Mouse (Mus musculus) liver, embryonic 11.5 days (tissue): ENCODE measurements around the gene Kcnn3. TPM values are rescaled to one million over a fixed set of nuclear protein-coding genes. Genes with fewer than 3 reads are reported as not detected.

Source experiments
- ATAC-seq: fragments of 200-750 bp; cut with Nextera tagmentation; replicated peaks from 2 replicates; pipeline ENCODE4 v1.8.0; 2017; ENCODE audit warnings: moderate number of reproducible peaks, mild to moderate bottlenecking, moderate TSS enrichment, moderate library complexity; ENCODE audit not compliant: low FRiP score
- DNase-seq: peaks from one replicate; pipeline ENCODE4 v3.0.0-alpha.2; 2017; ENCODE audit warnings: low spot score
- H3K27ac ChIP-seq: fragments of 300-500 bp; sonication (generic); 2 replicates; pipeline ENCODE4 v1.5.1; 2014; ENCODE audit warnings: mild to moderate bottlenecking, low read depth, low read length, control low read depth
- H3K27me3 ChIP-seq: fragments of 300-500 bp; sonication (generic); replicated peaks from 2 replicates; pipeline ENCODE4 v1.6.1; 2014; ENCODE audit warnings: low read length, mixed read lengths; ENCODE audit not compliant: control insufficient read depth, insufficient read depth
- H3K36me3 ChIP-seq: fragments of 300-500 bp; sonication (generic); 2 replicates; pipeline ENCODE4 v1.6.1; 2014; ENCODE audit warnings: mild to moderate bottlenecking, low read length, moderate library complexity, mixed read lengths; ENCODE audit not compliant: control insufficient read depth, insufficient read depth
- H3K4me1 ChIP-seq: fragments of 300-500 bp; sonication (generic); replicated peaks from 2 replicates; pipeline ENCODE4 v1.6.1; 2014; ENCODE audit warnings: low read length, mixed read lengths; ENCODE audit not compliant: control insufficient read depth, insufficient read depth
- H3K4me2 ChIP-seq: fragments of 300-500 bp; sonication (generic); 2 replicates; pipeline ENCODE4 v1.6.1; 2014; ENCODE audit warnings: mild to moderate bottlenecking, control low read depth, moderate library complexity
- H3K4me3 ChIP-seq: fragments of 300-500 bp; sonication (generic); 2 replicates; pipeline ENCODE4 v1.5.1; 2014; ENCODE audit warnings: low read depth, low read length, control low read depth
- H3K9ac ChIP-seq: fragments of 300-500 bp; sonication (generic); 2 replicates; pipeline ENCODE4 v1.6.1; 2014; ENCODE audit warnings: low read depth, low read length, control low read depth
- H3K9me3 ChIP-seq: fragments of 300-500 bp; sonication (generic); 2 replicates; pipeline ENCODE4 v1.6.1; 2016; ENCODE audit warnings: low read length, inconsistent platforms, mixed read lengths; ENCODE audit not compliant: control insufficient read depth
- WGBS: fragments of 180-500 bp; shearing (Covaris S2); extraction: QIAGEN DNeasy Blood & Tissue Kit; methylation state at CpG from one replicate; pipeline ENCODE4 v1.1.7; 2014; 5-methylcytosine and 5-hydroxymethylcytosine counted together
- polyA plus RNA-seq: library from polyadenylated mRNA; unstranded; fragments of >200 nt; fragmentation: Nextera tagmentation; extraction: Ambion mirVana; gene quantifications from 2 replicates; pipeline ENCODE4 v1.2.1, GENCODE M21; 2014

Kcnn3 gene
- polyA plus RNA-seq, 1 experiment from 2014 or later = 0.45 TPM

- ATAC-seq (peak; percentile 56), DNase-seq (peak; percentile 52)
- Histone ChIP-seq H3K27me3 (no peaks in the 10 kb centered on the region), H3K9ac (peak overlapping the region; percentile 55), H3K36me3 (no peaks in the 10 kb centered on the region), H3K4me3 (peak overlapping the region; percentile 70), H3K4me1 (no peaks in the 10 kb centered on the region; the same call in 1 of the 2 replicates), H3K9me3 (no peaks in the 10 kb centered on the region), H3K4me2 (peak overlapping the region; percentile 80), H3K27ac (no peak overlapping the region)
- 3% methylated on average over 59 of the region's 59 CpGs for WGBS
Measured at GRCm38 (mm10) chr3:89715207-89715966, 195.4 kb downstream of the Kcnn3 start.

DNA sequence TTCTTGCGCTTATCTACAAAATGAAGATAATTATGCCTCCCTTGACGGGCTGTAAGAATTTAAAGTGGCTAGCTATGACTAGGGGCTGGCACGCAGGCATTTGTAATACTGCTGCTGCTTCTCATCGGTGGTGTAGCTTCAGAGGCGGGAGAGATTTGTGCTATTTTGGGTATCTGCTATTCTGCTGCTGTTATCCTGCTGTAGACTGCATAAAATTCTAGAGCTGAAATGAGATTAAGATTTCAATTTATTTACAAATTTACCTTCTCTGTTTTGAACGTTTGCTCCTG is 195.9 kb downstream of the Kcnn3 start:
- Histone ChIP-seq H3K27ac (no peak overlapping the region), H3K4me2 (peak overlapping the region; percentile 80), H3K27me3 (no peaks in the 10 kb centered on the region), H3K9ac (no peak overlapping the region), H3K4me1 (no peaks in the 10 kb centered on the region; the same call in 1 of the 2 replicates), H3K9me3 (no peaks in the 10 kb centered on the region), H3K36me3 (no peaks in the 10 kb centered on the region), H3K4me3 (peak overlapping the region; percentile 70)
- 52% methylated on average over 6 of the region's 6 CpGs for WGBS
- ATAC-seq = no peak
- no peak for DNase-seq

- Histone ChIP-seq H3K27ac (no peak overlapping the region), H3K9ac (no peak overlapping the region), H3K4me3 (no peak overlapping the region), H3K4me1 (no peaks in the 10 kb centered on the region), H3K27me3 (no peaks in the 10 kb centered on the region), H3K36me3 (no peaks in the 10 kb centered on the region), H3K9me3 (no peaks in the 10 kb centered on the region), H3K4me2 (no peak overlapping the region)
- DNase-seq (no peak), ATAC-seq (no peak)
Measured at GRCm38 (mm10) chr3:89722032-89722431, 202.1 kb downstream of the Kcnn3 start.

DNA sequence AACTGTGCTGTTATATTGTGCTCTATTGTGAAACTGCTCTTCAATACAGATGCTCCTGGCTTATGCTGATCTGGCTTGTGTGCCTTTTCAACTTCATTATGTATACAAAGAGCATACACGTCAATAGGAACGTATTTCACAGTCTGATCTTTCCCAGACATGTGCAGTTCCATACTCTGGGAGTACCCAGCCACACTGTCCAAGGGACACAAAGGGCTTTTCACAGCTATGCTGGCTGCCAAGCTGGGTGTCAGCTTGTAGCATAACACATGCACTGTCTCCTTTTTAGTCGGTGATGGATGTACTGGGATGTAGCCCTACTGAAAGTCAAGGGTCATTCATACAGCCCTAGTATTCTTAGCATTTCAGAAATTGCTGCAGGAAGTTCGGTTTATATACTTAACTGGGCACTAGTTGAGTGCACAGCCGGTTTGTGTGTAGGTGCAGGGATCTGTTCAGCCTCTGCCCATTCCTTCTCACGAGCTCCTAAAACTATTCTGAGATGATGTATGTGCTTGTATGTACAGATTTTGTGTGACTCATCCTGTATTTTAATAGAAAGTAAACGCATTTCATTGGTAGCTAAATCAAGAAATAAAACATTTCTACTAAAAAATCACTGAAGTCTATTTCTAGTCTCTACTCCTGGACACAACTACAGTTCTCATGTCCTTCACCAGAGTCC is 203.6 kb downstream of the Kcnn3 start:
- Histone ChIP-seq H3K4me3 (no peak overlapping the region), H3K9ac (no peak overlapping the region), H3K27me3 (no peaks in the 10 kb centered on the region), H3K9me3 (no peaks in the 10 kb centered on the region), H3K27ac (no peak overlapping the region), H3K4me1 (no peaks in the 10 kb centered on the region), H3K4me2 (no peak overlapping the region), H3K36me3 (no peaks in the 10 kb centered on the region)
- DNase-seq (no peak), ATAC-seq (no peak)
- 80% methylated on average over 7 of the region's 7 CpGs for WGBS

Other genes with a start within 250 kb of the Kcnn3 start
- gene Slc50a1, start 249.6 kb upstream of the Kcnn3 start, polyA plus RNA-seq = 25.3 and 31.5 TPM in 2 replicates
- 11.4 and 11.8 TPM in 2 replicates for gene Efna1, start 239.0 kb upstream of the Kcnn3 start, polyA plus RNA-seq
- gene Efna3, start 197.2 kb upstream of the Kcnn3 start, polyA plus RNA-seq = 2.1 and 3.9 TPM in 2 replicates
- 6.5 and 6.9 TPM in 2 replicates for gene Efna4, start 182.1 kb upstream of the Kcnn3 start, polyA plus RNA-seq
- 19.5 and 23.2 TPM in 2 replicates for gene Adam15, start 170.2 kb upstream of the Kcnn3 start, polyA plus RNA-seq
- 0.10 TPM in 1 of 2 replicates, not detected in the other for gene Dcst2, start 158.2 kb upstream of the Kcnn3 start, polyA plus RNA-seq
- not detected in 2 replicates for gene Dcst1, start 154.9 kb upstream of the Kcnn3 start, polyA plus RNA-seq
- gene Zbtb7b, start 125.4 kb upstream of the Kcnn3 start, polyA plus RNA-seq = 1.5 and 2.1 TPM in 2 replicates
- not detected in 2 replicates for gene Lenep, start 117.4 kb upstream of the Kcnn3 start, polyA plus RNA-seq
- gene Flad1, start 108.3 kb upstream of the Kcnn3 start, polyA plus RNA-seq = 34.3 and 37.8 TPM in 2 replicates
- gene Cks1b, start 101.8 kb upstream of the Kcnn3 start, polyA plus RNA-seq = 498 and 502 TPM in 2 replicates
- gene Shc1, start 101.7 kb upstream of the Kcnn3 start, polyA plus RNA-seq = 72.8 and 75.6 TPM in 2 replicates
- gene Pygo2, start 90.0 kb upstream of the Kcnn3 start, polyA plus RNA-seq = 35.5 and 37.7 TPM in 2 replicates
- 8.3 and 8.7 TPM in 2 replicates for gene Pbxip1, start 83.5 kb upstream of the Kcnn3 start, polyA plus RNA-seq
- 58.0 and 58.3 TPM in 2 replicates for gene Pmvk, start 65.6 kb upstream of the Kcnn3 start, polyA plus RNA-seq
- 12.6 and 14.0 TPM in 2 replicates for gene Adar, start 194.9 kb downstream of the Kcnn3 start, polyA plus RNA-seq
- gene Chrnb2, start 244.5 kb downstream of the Kcnn3 start, polyA plus RNA-seq = 0.34 and 0.36 TPM in 2 replicates